Mouse (Mus musculus) heart, postnatal 36 days (tissue): Measurements from ENCODE around the gene Mum1. TPM values are rescaled to one million over a fixed set of nuclear protein-coding genes. Genes with fewer than 3 reads are reported as not detected.

Experiments used
- DNase-seq, 2 experiments: peaks; one replicate each; pipeline ENCODE4 v3.0.0; 2021 to 2022
- intact Hi-C: fragments of 180-260 bp; cut with DNase I; formaldehyde crosslinking; loops from one replicate; pipeline ENCODE4 v1.15.1; 2025
- total RNA-seq, 2 experiments: library from RNA; stranded (reverse); gene quantifications; 2 replicates each; pipeline ENCODE4 v1.2.3; 2021

The Mum1 gene
- total RNA-seq, 2 experiments from 2014 or later: 13.1 to 15.3 TPM

- peak; percentile 99 for DNase-seq
- intact Hi-C loops: no loop called here
Observed at GRCm38 (mm10) chr10:80264341-80265148, 38.3 kb downstream of the Mum1 start.

- intact Hi-C loops: no loop called here
- DNase-seq: no peak
Observed at GRCm38 (mm10) chr10:80265149-80265486, 38.9 kb downstream of the Mum1 start.

- DNase-seq: no peak
- intact Hi-C loops: no loop called here
Observed at GRCm38 (mm10) chr10:80270099-80270498, 43.9 kb downstream of the Mum1 start.

GRCm38 (mm10) chr10:80270734-80271181 lies 44.5 kb downstream of the Mum1 start:
- intact Hi-C loops: no loop called here
- no peak for DNase-seq

GRCm38 (mm10) chr10:80271186-80271843 lies 45.1 kb downstream of the Mum1 start:
- no peak for DNase-seq
- intact Hi-C loops: no loop called here

GRCm38 (mm10) chr10:80271870-80272585 lies 45.8 kb downstream of the Mum1 start:
- intact Hi-C loops: no loop called here
- DNase-seq: no peak

- no peak for DNase-seq
- intact Hi-C loops: no loop called here
Observed at GRCm38 (mm10) chr10:80273847-80274246, 47.6 kb downstream of the Mum1 start.

GRCm38 (mm10) chr10:80276238-80276637 lies 50.0 kb downstream of the Mum1 start:
- intact Hi-C loops: no loop called here
- DNase-seq: no peak

- intact Hi-C loops: no loop called here
- DNase-seq: no peak
Observed at GRCm38 (mm10) chr10:80278390-80278789, 52.2 kb downstream of the Mum1 start.

GRCm38 (mm10) chr10:80279273-80279672 lies 53.0 kb downstream of the Mum1 start:
- intact Hi-C loops: no loop called here
- DNase-seq: no peak

GRCm38 (mm10) chr10:80281304-80281703 lies 55.1 kb downstream of the Mum1 start:
- DNase-seq: no peak
- intact Hi-C loops: no loop called here

GRCm38 (mm10) chr10:80281921-80282371 lies 55.7 kb downstream of the Mum1 start:
- intact Hi-C loops: no loop called here
- DNase-seq: peak in 1 of 2 experiments; percentile 37

GRCm38 (mm10) chr10:80282481-80283441 lies 56.5 kb downstream of the Mum1 start:
- intact Hi-C loops: no loop called here
- DNase-seq: no peak

GRCm38 (mm10) chr10:80285222-80286070 lies 59.2 kb downstream of the Mum1 start:
- no peak for DNase-seq
- intact Hi-C loops: no loop called here

GRCm38 (mm10) chr10:80288097-80288496 lies 61.9 kb downstream of the Mum1 start:
- no peak for DNase-seq
- intact Hi-C loops: no loop called here

- no peak for DNase-seq
Observed at GRCm38 (mm10) chr10:80288657-80289056, 62.4 kb downstream of the Mum1 start.

GRCm38 (mm10) chr10:80292251-80293146 lies 66.3 kb downstream of the Mum1 start, which contains the start of gene Rps15:
TSS of gene Rps15 (plus strand) at chr10:80292453.
- intact Hi-C loops: no loop called here
- peak; percentile 94 for DNase-seq

More at GRCm38 (mm10) chr10:80288657-80289056, 62.4 kb downstream of the Mum1 start:
- intact Hi-C loops: no loop called here

- no peak for DNase-seq
- intact Hi-C loops: no loop called here
Observed at GRCm38 (mm10) chr10:80293325-80293724, 67.1 kb downstream of the Mum1 start.
